Mouse (Mus musculus) left cerebral cortex, adult 18-20 months (tissue): ENCODE results near the gene Cntd1. TPM values are rescaled to one million over a fixed set of nuclear protein-coding genes. Genes with fewer than 3 reads are reported as not detected.

ENCODE experiments used
- DNase-seq, 2 experiments: peaks; one replicate each; pipeline ENCODE4 v3.0.0; 2021 to 2022; ENCODE audit warnings: low spot score in 2 of 2, mixed read lengths in 1 of 2
- total RNA-seq, 2 experiments: library from RNA; stranded (reverse); gene quantifications; 2 replicates each; pipeline ENCODE4 v1.2.3; 2021

The Cntd1 gene
- total RNA-seq, 2 experiments from 2014 or later = 0.46 to 0.56 TPM

DNA sequence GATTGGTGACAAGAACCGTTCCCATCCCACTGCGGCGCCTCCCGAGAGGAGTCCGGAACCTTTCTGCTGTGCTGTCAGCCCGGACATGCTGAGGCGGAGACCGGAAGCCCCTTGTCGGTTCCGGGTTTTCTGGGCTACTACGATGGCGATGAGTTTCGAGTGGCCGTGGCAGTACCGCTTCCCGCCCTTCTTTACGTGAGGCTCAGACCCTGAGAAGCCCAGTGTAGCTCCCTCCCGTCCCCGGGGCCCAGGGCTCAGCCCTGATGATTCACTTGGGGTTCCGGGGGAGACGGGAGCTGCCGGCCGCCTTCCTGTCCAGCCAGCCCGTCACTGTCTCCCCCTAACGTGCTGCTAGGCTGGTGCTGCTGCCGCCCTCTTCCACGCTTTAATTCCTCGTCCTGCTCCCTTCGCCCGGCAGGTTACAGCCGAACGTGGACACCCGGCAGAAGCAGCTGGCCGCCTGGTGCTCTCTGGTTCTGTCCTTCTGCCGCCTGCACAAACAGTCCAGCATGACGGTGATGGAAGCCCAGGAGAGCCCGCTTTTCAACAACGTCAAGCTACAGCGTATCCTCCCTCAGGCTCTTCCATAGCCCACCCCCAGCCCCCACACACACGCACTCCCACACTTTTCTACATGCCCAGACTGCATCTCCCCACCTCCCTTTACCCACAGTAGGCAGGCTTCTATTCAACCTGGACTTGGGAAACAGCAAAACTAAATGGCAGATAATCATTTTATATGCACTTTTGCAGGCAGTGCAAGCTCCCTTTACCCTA, 25.0 kb upstream of the Cntd1 start, which contains the start of gene Vps25:
Gene Vps25 (plus strand): TSS at position 95 of the 777 bp plus-strand sequence.
- peak; percentile 83 to 88 for DNase-seq

DNA sequence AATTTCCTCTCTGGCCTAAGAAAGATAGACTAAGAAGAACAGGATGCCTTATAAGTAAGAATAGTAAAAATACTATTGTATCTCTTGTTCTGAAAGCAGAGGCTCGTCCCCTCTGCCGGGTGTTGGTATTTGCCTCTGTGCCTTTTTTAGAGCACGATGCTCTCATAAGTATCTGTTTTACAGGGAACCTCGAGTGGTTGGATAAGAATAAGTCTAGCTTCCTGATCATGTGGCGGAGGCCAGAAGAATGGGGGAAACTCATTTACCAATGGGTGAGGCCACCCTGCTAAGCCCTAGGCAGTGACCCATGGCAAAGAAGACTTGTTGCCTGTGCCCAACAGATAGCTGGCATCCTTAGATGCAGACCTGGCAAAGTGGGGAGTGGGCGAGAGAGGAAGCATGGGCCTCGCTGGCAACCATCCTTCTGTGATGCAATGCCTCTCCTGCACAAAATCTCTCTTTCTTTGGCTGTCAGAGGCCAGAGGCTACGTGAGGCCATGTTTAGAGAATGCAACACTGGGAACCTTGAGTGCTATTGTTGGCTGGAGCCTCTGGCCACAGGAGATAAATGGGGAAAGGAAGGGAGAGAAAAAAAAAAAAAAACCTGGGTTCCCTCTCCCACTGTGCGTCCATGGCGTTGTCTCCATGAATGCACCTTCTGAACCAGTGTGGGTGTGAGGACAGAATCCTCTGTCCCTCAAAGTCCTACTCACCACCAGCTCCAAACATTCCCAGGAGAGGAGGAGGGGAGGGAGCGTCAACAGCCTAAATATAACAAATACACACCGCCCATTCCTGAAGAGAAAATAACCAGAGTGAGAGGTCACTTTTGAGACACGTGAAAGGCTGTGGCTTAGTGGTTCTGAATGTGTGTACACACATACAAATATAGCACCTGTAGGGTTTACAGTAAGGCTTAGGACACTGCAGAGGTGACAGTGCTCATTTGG, 22.7 kb upstream of the Cntd1 start:
- no peak for DNase-seq

DNA sequence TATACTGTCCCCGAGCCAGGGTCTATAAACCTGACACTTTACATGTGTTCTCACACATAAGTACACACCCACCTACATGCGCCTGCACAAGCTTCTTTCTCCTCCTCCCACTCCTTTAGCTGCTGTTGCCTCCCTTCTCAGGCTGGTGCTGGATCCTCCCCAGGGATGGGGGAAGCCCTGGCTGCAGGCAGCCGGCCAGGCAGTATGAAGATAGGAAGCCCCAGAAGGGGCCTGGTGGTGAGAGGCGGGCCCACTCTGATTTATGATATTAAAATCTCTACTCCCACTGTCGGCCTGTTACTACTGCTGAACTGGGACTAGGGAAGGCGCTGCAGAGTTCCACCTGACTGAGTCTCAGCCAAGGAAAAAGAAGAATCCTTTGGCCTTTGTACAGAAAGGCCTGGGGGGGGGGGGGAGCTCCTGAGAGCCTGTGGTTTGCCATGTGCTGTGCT, 19.5 kb upstream of the Cntd1 start:
- DNase-seq = peak; percentile 61 to 78

DNA sequence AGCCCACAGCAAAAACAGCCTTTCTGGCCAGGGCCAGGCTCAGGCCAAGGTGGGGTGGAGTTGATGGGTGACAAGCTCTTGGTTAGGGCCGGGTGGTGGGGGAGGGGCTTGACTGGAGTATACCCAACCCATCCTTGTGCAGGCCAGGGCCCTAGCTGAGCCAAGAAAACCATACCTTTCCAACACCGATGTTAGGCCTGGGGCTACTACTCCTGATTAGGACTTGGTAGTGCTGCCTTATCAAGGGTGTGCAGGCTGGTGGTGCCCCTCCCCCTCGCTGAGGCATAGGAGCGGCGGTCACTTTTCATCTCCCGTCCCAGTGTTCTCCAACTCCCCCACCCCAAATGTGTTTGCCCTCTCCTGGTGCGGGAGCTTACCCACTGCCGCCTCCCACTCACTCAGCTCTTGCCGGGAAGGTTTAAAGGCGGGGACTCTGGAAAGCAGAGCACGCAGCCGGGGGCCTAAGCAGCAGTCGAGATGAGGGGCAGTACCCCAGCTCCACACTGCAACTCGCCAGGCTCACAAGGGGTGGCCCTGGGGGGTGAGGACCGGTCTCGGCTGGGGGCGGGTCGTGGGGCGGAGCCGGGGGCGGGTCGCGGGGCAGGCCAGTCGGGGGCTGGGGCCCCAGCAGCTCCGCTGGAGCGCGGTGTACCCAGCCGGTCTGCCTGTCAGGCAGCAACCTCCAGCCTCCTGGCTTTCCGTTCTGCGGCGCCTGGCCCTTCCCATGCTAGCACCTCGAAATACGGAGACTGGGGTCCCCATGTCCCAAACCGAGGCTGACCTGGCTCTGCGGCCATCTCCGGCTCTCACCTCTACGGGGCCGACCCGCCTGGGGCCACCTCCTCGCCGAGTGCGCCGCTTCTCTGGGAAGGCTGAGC, 18.6 kb upstream of the Cntd1 start, which contains the start of gene Wnk4:
Gene Wnk4 (plus strand): TSS at position 620 of the 878 bp plus-strand sequence.
- no peak for DNase-seq

DNA sequence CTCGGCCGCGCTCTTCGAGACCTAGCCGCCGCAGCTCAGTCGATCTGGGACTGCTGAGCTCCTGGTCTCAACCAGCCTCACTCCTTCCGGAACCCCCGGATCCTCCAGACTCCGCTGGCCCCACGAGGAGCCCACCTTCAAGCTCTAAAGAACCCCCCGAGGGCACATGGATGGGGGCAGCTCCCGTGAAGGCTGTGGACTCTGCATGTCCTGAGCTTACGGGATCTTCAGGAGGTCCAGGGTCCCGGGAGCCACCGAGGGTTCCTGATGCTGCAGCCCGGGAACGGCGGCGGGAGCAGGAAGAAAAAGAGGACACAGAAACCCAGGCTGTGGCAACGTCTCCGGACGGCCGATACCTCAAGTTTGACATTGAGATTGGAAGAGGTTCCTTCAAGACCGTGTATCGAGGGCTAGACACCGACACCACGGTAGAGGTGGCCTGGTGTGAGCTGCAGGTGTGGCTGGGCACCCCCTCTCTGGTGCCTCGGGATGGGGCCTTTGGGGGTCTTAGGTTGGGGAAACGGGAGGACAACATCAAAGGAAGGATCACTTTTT, 17.9 kb upstream of the Cntd1 start:
- no peak for DNase-seq

DNA sequence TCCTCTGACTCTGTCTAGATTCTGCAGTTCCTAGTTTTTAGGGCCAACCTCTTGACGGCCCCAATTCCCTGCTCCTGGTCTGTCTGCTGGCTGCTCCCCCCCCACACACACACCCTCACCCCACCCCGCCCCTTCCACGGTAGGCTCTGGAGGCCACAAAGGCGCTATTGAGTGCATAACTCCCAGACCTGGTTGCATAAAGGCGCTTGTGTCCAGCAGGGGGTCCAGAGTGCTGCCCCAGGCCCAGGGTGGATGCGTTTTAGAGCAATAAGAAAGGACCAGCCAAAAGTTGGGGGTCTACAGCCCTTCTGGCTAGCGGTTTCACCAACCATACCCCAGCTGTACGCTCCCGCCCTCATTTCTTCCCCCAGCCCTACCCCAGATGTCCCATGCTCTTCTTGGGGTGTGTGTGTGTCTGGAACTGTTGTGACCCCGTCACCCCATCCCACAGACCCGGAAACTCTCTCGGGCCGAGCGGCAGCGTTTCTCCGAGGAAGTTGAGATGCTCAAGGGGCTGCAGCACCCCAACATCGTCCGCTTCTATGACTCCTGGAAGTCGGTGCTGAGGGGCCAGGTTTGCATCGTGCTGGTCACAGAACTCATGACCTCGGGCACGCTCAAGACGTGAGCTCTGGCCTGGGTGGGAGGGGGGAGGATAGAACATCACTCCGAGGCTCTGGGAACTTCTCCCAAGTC, 16.4 kb upstream of the Cntd1 start:
- no peak for DNase-seq

DNA sequence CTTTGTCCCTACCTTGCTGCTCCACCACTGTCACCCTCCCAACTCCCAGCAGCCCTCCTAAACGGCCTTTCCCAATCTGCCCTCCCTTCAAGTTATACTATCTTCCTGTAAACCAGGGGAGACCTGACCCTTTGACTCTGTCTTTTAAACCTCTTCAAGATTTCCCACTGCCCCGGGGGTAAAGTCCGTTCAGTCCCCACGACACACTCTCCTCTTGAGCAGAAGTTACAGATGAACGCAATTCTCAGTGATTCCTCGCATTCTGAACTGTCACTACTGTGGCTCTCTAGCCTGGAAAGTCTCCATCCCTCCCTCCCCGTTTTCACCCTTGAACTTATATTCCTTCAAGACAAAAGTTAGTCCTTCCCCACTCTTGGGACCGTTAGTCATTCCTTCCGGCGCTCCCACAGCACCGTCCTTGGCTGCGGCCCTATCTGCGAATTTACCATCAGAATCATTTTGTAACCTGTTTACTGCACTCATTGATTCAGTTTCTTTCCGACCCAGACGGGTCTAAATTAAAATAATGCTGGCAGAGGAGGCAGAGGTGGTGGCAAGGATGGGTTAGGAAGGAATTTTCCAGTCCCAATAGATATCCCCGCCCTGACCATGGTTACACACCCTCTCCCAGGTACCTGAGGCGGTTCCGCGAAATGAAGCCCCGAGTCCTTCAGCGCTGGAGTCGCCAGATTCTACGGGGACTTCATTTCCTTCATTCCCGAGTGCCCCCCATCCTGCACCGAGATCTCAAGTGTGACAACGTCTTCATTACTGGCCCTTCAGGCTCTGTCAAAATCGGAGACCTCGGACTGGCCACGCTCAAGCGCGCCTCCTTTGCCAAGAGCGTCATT, 15.4 kb upstream of the Cntd1 start:
- DNase-seq = no peak

DNA sequence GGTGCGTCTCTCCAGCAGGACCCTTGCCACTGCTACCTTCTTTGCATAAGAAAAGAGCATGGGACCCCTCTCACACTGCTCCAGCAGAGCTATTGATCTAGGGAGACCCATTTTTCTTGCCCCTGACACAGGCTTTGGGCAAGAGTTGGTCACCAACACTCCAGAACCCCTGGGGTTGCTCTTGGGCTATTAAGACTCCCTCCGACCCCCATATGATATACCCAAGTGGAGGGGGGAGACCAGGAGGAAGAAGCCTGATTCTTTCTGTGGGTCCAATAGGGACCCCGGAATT, 14.9 kb upstream of the Cntd1 start:
- DNase-seq = no peak

DNA sequence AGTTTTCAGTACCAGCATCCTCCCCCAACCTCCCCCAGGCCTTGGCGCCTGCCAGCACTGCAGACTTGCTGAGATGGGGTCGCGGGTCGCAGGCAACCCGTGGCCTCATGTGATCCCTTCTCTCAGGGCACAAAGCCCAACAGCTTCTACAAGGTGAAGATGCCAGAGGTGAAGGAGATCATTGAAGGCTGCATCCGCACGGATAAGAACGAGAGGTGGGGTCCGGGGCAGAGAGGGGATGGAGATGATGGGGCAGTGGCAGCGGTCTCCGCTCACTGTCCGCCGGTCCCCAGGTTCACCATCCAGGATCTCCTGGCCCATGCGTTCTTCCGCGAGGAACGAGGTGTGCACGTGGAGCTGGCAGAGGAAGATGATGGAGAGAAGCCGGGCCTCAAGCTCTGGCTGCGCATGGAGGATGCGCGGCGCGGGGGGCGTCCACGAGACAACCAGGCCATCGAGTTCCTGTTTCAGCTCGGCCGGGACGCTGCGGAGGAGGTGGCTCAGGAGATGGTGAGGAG, 13.8 kb upstream of the Cntd1 start:
- no peak for DNase-seq

DNA sequence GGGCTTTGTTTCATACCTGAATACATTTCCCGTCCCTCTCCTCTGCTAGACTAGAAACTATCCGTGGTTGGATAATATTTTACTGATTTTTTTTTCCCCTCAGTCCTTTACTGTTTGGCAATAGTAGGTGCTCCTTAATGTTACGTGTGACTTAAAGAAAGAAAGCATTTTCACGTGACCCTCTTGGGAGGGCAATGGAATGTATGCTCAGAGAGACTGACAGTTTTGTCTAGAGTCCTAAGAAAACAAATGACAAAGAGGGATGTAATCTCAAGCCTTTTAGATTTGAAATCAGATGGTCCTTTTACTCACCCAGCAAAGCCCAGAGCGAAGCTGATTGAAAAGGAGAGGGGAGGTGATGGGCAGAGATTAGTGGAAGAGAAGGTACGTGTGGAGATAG, 12.9 kb upstream of the Cntd1 start:
- no peak for DNase-seq

DNA sequence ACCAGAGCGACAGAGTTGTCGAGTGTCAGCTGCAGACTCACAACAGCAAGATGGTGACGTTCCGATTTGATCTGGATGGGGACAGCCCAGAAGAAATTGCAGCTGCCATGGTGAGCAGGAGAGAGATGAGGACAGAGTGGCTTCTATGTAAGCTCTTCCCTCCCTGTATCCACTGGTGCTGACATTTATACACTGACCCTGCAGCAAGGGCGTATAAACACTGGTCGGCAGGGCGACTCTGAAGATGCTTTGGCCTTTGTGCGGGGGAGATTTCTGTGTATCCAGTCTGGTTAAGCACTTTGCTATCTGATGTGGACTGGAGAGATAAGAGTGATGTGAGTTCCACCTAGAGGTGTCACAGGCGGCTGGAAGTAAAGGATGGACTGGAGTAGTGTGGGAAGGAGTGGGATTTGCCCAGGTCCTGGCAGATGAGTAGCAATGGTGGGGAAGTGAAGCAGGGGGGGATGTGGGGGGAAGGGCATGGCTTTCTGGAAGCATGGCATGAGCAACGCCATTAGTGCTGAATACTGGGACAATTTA, 9.2 kb upstream of the Cntd1 start:
- DNase-seq = no peak

DNA sequence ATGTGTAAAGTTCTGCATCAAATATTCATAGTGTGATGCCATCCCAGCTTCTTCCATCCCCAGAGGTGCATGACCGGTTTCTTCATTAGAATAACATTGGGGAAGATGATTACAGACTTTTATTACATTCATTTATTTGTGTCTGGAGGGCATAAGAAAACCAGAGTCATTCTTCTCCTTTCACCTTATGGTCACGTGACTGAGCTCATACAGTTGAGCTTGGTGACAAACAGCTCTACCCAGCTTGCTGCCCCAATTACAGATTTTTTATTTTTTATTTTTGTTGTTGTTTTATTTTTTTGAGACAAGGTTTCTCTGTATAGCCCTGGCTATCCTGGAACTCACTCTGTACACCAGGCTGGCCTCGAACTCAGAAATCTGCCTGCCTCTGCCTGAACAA, 6.4 kb upstream of the Cntd1 start:
- DNase-seq = no peak

DNA sequence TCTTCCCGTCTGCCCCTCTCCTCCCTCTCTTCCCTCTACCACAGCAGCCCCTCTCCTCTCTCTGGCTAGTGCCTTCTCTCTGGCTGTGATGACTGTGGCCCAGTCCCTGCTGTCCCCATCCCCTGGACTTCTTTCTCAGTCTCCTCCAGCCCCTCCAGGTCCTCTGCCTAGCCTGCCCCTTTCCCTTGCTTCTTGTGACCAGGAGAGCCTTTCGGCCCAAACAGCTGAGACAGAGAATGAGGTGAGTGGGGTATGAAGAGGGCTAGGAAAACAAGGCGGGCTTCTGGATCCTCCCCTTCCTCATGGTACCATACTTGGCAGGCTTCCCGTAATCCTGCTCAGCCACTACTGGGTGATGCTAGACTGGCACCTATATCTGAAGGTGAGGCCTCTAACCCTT, 3.5 kb upstream of the Cntd1 start:
- DNase-seq = no peak

DNA sequence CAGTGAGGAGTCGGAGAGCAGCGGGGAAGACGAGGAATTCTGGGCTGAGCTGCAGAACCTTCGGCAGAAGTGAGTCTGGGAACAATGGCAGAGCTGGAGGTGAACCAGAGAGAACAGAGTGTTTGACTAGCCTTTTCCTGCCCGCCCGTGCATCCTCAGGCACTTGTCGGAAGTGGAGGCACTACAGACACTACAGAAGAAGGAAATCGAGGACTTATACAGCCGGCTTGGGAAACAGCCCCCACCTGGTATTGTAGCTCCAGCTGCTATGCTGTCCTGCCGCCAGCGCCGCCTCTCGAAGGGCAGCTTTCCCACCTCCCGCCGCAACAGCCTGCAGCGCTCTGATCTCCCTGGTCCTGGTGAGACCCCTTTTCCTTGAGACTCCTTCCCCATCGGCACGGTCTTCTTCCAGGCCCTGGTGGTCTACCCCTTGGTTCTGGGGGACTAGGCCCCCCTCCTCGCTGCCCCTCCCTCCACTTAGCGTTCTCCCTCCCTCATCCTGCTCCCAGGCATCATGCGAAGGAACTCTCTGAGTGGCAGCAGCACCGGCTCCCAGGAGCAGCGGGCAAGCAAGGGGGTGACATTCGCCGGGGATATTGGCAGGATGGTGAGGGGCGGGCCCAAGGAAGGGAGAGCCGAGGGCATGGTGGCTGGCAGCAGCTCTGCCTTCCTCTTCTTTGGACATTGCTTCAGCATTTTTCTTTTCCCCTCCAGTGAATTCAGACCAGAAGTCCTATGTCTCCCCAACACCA, 2.3 kb upstream of the Cntd1 start:
- DNase-seq = no peak

DNA sequence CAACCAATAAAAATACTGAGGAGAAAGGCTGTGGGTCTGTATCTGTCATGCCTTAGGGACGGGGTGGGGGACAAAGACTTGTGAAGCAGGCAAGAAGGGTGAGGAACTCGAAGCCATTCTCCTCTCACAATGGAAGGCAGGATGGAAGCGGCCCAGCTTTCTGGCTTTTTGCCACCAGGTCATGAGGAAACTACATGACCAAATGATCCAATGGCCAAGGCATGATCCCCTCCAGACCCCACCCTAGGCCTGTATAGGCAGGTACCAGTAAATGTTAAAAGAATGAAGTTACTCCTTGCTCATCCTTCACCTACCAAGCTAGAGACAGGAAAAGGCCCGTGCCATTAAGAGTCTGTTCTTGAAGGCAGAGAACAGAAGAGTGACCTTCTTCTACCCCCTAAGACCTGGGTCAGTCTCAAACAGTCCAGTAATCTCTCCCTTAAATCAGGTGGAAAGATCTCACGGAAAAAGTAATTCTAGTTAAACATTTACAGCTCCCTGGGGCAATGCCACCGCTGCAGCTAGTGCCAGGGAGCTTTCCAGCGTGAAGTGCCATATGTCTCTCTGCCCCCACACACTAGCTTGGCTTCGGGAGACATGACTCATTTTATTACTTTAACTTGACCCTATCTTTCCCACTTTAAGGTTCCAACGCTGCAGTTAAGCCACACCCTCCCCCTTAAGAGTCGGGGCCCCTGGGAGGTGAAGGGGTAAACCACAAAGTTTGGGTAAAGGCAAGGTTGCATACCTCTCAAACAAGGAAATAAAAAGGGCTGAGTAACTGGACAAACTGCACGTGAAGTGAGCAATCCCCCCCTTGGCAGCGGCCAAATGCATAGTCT, 1.2 kb upstream of the Cntd1 start:
- DNase-seq = peak; percentile 33 to 50

DNA sequence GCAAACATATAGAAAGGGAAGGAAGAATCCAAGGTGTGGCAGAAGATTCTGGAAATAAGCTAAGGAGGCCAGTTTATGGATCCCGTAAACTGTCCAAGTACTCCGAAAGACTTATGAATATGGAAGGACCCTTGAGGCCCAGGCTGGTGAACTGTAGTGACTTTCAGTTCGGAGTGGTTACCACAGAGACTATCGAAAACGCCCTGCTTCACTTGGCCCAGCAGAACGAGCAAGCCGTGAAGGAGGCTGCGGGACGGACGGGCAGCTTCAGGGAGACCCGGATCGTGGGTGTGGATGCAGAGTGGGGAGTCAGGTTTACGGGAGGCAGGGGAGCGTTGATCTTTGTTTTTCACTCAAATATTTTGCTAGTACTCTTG, 369 bp downstream of the Cntd1 start:
- DNase-seq = no peak

DNA sequence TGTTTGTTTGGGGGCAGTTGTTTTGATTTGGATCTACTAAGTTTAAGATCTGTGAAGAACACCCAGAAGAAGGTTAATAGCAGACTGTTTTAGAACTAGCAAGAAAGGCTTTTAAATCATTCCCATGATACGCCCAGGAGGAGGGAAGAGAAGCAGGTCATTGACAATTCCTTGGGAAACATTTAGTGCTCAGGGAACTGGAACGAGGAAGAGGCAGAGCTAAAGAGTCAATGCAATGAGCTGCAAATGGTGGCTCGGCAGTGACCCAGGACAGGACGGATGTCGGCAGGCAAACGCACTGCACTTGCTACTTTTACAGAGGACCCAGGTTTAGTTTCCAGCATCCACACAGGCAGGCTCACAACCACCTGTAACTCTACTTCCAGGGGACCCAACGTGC, 2.0 kb downstream of the Cntd1 start:
- DNase-seq = no peak
